Mouse (Mus musculus) CH12.LX (cell line): ENCODE measurements around the gene Lamp5.

ENCODE experiments used
- CTCF ChIP-seq, 2 experiments: IDR thresholded peaks in 1 of 2; conservative IDR thresholded peaks in 1 of 2; 2 replicates each; pipeline ENCODE4 v1.5.1; 2011 to 2012; ENCODE audit warnings: low read depth in 2 of 2, low read length in 2 of 2, improper control_type of control experiment in 1 of 2, inconsistent platforms in 1 of 2, mild to moderate bottlenecking in 1 of 2, moderate library complexity in 1 of 2
- E2F4 ChIP-seq: IDR thresholded peaks from 2 replicates; pipeline ENCODE4 v1.6.1; 2011; ENCODE audit warnings: low read depth, low read length, improper control_type of control experiment; ENCODE audit not compliant: insufficient replicate concordance
- EP300 ChIP-seq: IDR thresholded peaks from 2 replicates; pipeline ENCODE4 v1.6.1; 2011; ENCODE audit warnings: low read length, improper control_type of control experiment
- ETS1 ChIP-seq: conservative IDR thresholded peaks from 2 replicates; pipeline ENCODE4 v1.6.1; 2012; ENCODE audit warnings: low read depth, mild to moderate bottlenecking, inconsistent platforms, low read length, improper control_type of control experiment, moderate library complexity
- GABPA ChIP-seq: IDR thresholded peaks from 2 replicates; pipeline ENCODE4 v1.6.1; 2012; ENCODE audit warnings: low read depth, low read length, improper control_type of control experiment, inconsistent platforms; ENCODE audit not compliant: insufficient replicate concordance
- HCFC1 ChIP-seq: IDR thresholded peaks from 2 replicates; pipeline ENCODE4 v1.6.1; 2012; ENCODE audit warnings: low read depth, mild to moderate bottlenecking, inconsistent platforms, low read length, improper control_type of control experiment
- MAFK ChIP-seq: IDR thresholded peaks from 2 replicates; pipeline ENCODE4 v1.6.1; 2011; ENCODE audit warnings: low read length, improper control_type of control experiment; ENCODE audit not compliant: insufficient replicate concordance
- NRF1 ChIP-seq: IDR thresholded peaks from 2 replicates; pipeline ENCODE4 v1.6.1; 2014; ENCODE audit warnings: low read depth, mild to moderate bottlenecking, inconsistent platforms, low read length, improper control_type of control experiment, moderate library complexity
- POLR2A ChIP-seq: IDR thresholded peaks from 2 replicates; pipeline ENCODE4 v1.6.1; 2011; ENCODE audit warnings: low read depth, mild to moderate bottlenecking, improper control_type of control experiment, low read length
- POLR2AphosphoS2 ChIP-seq: IDR thresholded peaks from 2 replicates; pipeline ENCODE4 v1.6.1; 2011; ENCODE audit warnings: low read depth, low read length, improper control_type of control experiment
- SMC3 ChIP-seq: IDR thresholded peaks from 2 replicates; pipeline ENCODE4 v1.6.1; 2011; ENCODE audit warnings: low read depth, low read length, improper control_type of control experiment
- UBTF ChIP-seq: IDR thresholded peaks from 2 replicates; pipeline ENCODE4 v1.6.1; 2012; ENCODE audit warnings: low read depth, mild to moderate bottlenecking, inconsistent platforms, low read length, improper control_type of control experiment, moderate library complexity
- ZMIZ1 ChIP-seq: IDR thresholded peaks from 2 replicates; pipeline ENCODE4 v1.6.1; 2012; ENCODE audit warnings: low read depth, mild to moderate bottlenecking, inconsistent platforms, low read length, improper control_type of control experiment
- ZNF384 ChIP-seq: IDR thresholded peaks from 2 replicates; pipeline ENCODE4 v1.6.1; 2012; ENCODE audit warnings: low read depth, low read length, improper control_type of control experiment, inconsistent platforms

DNA sequence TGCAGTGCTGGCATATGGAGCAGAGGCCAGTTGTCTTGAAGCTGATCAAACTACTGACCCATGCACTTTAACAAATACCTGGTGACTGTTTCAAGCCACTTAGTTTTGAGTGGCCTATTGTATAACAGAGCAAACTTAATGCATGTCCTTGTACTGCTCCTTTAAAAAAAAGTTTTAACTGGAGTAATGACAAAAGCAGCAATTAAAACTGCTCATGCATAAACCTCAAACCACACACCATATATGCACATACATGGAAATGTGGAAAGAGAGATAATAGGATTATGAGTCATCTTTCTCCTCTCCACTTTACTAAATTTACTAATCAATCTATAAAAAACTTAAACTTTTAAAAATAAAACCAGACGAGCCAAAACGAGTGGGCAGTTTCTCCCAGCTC is 43.9 kb downstream of the Lamp5 start:
- TF ChIP-seq MAFK, result no peak
- no peak for TF ChIP-seq CTCF (conservative IDR thresholded peaks at IDR 0.05 in 1 of 2, IDR thresholded peaks at IDR 0.05 in 1 of 2; ENCODE audit: low read depth in 2 of 2, low read length in 2 of 2)
- no peak for TF ChIP-seq E2F4
- TF ChIP-seq POLR2A, result no peak
- no peak for TF ChIP-seq ZMIZ1
- no peak for TF ChIP-seq SMC3
- TF ChIP-seq UBTF, result no peak
- no peak for TF ChIP-seq ETS1
- no peak for TF ChIP-seq GABPA
- TF ChIP-seq EP300, result no peak
- no peak for TF ChIP-seq ZNF384
- no peak for TF ChIP-seq NRF1
- TF ChIP-seq HCFC1, result no peak
- no peak for TF ChIP-seq POLR2AphosphoS2
